Mouse (Mus musculus) liver, embryonic 15.5 days (tissue): ENCODE measurements around the gene Tbx4. TPM values are rescaled to one million over a fixed set of nuclear protein-coding genes. Genes with fewer than 3 reads are reported as not detected.

Experiments used
- ATAC-seq: fragments of 200-750 bp; cut with Nextera tagmentation; 2 replicates; pipeline ENCODE4 v1.8.0; 2017; ENCODE audit warnings: moderate number of reproducible peaks, mild to moderate bottlenecking, moderate library complexity; ENCODE audit not compliant: insufficient read depth
- H3K27ac ChIP-seq: fragments of 300-500 bp; sonication (generic); replicated peaks from 2 replicates; pipeline ENCODE4 v1.5.1; 2015; ENCODE audit warnings: mild to moderate bottlenecking, inconsistent platforms
- H3K27me3 ChIP-seq: fragments of 300-500 bp; sonication (generic); 2 replicates; pipeline ENCODE4 v1.6.1; 2015; ENCODE audit warnings: mild to moderate bottlenecking, inconsistent platforms
- H3K36me3 ChIP-seq: fragments of 300-500 bp; sonication (generic); replicated peaks from 2 replicates; pipeline ENCODE4 v1.6.1; 2015; ENCODE audit warnings: moderate library complexity, mild to moderate bottlenecking, inconsistent platforms
- H3K4me1 ChIP-seq: fragments of 300-500 bp; sonication (generic); replicated peaks from 2 replicates; pipeline ENCODE4 v1.6.1; 2015; ENCODE audit warnings: inconsistent platforms
- H3K4me2 ChIP-seq: fragments of 300-500 bp; sonication (generic); 2 replicates; pipeline ENCODE4 v1.6.1; 2015; ENCODE audit warnings: moderate library complexity, mild to moderate bottlenecking, inconsistent platforms
- H3K4me3 ChIP-seq: fragments of 300-500 bp; sonication (generic); replicated peaks from 2 replicates; pipeline ENCODE4 v1.5.1; 2015; ENCODE audit warnings: mild to moderate bottlenecking, inconsistent platforms
- H3K9ac ChIP-seq: fragments of 300-500 bp; sonication (generic); 2 replicates; pipeline ENCODE4 v1.6.1; 2015; ENCODE audit warnings: moderate library complexity, mild to moderate bottlenecking, inconsistent platforms
- H3K9me3 ChIP-seq: fragments of 300-500 bp; sonication (generic); replicated peaks from 2 replicates; pipeline ENCODE4 v1.6.1; 2016; ENCODE audit warnings: inconsistent platforms
- WGBS: fragments of 180-500 bp; shearing (Covaris S2); methylation state at CpG from one replicate; pipeline ENCODE4 v1.1.7; 2015; ENCODE audit warnings: mixed read lengths; ENCODE audit not compliant: insufficient replicate concordance; 5-methylcytosine and 5-hydroxymethylcytosine counted together
- polyA plus RNA-seq: library from polyadenylated mRNA; unstranded; fragments of >200 nt; fragmentation: Nextera tagmentation; extraction: Ambion mirVana; gene quantifications from 2 replicates; pipeline ENCODE4 v1.2.1, GENCODE M21; 2015

Gene Tbx4
- polyA plus RNA-seq, 1 experiment from 2014 or later, result not detected

DNA sequence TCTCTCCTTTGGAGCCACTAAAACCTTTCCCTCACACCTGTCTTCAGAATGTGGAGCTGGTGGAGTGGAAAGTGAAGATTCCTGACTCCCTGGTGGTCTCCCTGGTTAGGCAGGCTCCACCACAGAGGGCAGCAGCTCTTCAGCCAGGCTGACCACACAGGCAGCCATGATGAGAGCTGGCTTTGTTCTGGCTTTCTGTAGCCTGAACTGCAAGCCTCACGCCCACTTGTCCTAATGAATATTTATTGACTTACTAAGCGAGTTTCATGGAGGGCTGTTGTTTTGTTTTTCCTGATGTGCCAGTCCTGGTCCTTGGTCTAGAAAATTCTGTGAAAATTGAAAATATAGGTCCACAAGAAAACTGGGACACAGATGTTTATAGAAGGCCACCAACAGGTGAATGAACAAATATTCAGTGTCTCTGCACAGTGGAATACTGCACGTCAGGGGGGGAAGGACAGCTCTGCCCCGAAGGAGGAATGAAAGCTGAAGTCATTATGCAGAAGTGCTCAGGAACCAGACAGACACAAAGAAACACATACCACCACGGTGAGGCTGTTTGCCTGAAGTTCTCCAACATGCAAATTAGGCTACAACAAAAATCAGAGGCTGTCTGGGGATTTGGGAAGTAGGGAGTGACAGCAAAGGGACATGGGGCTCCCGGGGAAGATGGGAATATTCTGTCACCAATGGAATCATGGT is 28.1 kb upstream of the Tbx4 start:
- 37% methylated on average over 6 of the region's 6 CpGs for WGBS

DNA sequence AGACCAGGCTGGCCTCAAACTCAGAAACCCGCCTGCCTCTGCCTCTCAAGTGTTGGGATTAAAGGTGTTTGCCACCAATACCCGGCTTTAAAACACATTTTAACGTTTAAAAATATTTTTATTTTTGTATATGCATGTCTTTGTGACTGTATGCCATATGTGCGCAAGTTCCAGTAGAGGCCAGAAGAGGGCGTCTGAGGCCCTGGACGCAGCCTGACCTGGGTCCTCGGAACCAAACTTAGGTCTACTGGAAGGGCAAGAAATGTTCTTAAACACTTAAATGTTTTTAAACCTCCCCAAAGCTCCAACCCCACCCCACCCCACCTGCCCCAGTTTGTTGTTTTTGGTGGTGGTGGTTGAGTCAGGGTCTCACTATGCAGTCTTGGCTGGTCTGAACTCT is 21.9 kb upstream of the Tbx4 start:
- Histone ChIP-seq H3K4me1 (no peaks in the 10 kb centered on the region), H3K4me2 (no peak overlapping the region), H3K27me3 (peaks cover 4% of the 10 kb centered on the region; the same call in 1 of the 2 replicates), H3K9me3 (no peaks in the 10 kb centered on the region), H3K36me3 (no peaks in the 10 kb centered on the region), H3K9ac (no peak overlapping the region), H3K4me3 (no peak overlapping the region), H3K27ac (no peak overlapping the region)
- ATAC-seq, result no peak
- 27% methylated on average over 7 of the region's 7 CpGs for WGBS

More for the DNA sequence above, 28.1 kb upstream of the Tbx4 start:
- H3K9me3 ChIP-seq, result no peaks in the 10 kb centered on the region
- no peak for ATAC-seq
- H3K4me3 ChIP-seq, result no peak overlapping the region
- no peaks in the 10 kb centered on the region for H3K4me1 ChIP-seq
- no peak overlapping the region for H3K27ac ChIP-seq
- no peaks in the 10 kb centered on the region for H3K36me3 ChIP-seq
- H3K27me3 ChIP-seq, result peaks cover 2% of the 10 kb centered on the region; the same call in 1 of the 2 replicates
- no peak overlapping the region for H3K4me2 ChIP-seq
- no peak overlapping the region for H3K9ac ChIP-seq

DNA sequence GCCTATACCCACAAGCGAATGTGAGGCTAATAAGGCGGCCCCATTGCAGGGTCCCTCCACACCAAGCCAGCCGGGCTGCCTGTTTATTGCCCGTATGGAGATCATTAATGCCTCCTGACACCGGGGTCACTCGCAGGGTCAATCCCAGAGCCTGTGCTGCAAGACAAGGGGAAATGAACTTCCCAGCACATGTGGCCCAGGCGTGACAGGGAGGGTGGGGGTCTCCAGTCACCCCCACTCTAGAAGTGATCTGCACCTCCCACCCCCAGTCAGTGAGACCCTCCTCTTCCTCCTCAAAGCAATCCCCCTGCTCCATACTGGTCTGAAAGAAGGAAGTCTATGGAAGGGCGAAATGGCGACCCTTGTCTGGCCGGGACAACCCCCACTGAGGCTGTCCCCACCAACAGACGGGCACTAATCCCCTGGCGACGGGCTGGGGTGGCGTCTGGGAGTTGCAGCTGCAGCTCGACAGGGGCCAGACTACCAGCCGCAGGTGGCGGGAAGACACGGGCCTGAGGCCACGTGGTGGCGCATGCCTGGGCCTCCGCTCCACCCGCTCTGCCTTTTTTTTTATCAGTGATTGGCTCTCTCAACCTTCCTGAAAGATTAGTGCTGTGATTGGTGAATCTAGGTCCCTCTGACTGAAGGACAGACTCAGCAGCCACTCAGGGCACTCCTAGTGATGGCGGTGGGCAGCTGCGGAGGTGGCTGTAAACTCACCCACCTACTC is 10.0 kb upstream of the Tbx4 start:
- no peak for ATAC-seq
- Histone ChIP-seq H3K4me3 (no peak overlapping the region), H3K9ac (no peak overlapping the region), H3K27me3 (peaks cover 69% of the 10 kb centered on the region), H3K4me2 (no peak overlapping the region), H3K27ac (no peak overlapping the region), H3K36me3 (no peaks in the 10 kb centered on the region), H3K4me1 (no peaks in the 10 kb centered on the region), H3K9me3 (no peaks in the 10 kb centered on the region)
- WGBS, result 63% methylated on average over 24 of the region's 24 CpGs

DNA sequence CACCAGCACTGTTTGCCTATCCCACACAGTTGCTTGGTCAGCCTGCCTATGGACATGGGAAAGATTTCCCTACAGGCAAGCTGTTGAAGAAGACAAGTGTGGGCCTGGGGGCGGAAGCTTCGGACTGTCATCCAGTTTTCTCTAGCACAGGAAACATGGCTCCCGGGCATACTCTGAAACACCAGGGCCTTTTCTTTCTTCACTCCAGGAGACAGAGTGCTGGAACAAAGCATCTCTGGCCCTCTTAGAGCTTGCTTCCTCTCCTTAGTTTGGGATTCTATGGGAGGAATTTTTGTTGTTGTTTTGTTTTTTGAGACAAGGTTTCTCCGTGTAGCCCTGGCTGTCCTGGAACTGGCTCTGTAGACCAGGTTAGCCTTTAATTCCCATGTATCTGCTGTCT is 1.7 kb upstream of the Tbx4 start:
- no peaks in the 10 kb centered on the region for H3K36me3 ChIP-seq
- H3K27me3 ChIP-seq, result peaks cover 99% of the 10 kb centered on the region
- H3K4me3 ChIP-seq, result no peak overlapping the region
- no peak overlapping the region for H3K27ac ChIP-seq
- no peak overlapping the region for H3K4me2 ChIP-seq
- no peaks in the 10 kb centered on the region for H3K9me3 ChIP-seq
- no peak for ATAC-seq
- no peak overlapping the region for H3K9ac ChIP-seq
- 52% methylated on average over 4 of the region's 4 CpGs for WGBS
- peaks cover 6% of the 10 kb centered on the region; the same call in 1 of the 2 replicates for H3K4me1 ChIP-seq

DNA sequence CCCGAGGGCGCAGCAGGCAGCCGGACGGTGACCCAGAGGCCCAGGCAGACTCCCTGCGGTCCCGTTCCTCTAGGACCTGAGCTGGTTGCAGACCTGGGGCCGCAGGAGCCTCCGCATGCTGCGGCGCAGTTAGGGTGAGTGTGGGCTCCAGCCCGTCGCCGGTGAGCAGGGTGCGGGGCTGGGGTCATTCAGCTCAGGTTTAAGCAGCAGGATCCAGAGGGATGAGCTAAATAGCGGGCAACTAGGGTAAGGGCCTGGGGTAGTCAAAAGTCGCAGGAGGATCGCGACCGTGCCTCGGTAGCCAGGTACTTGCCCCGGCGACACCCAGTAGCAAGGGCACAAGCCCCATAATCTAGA is 185 bp downstream of the Tbx4 start:
- no peaks in the 10 kb centered on the region for H3K9me3 ChIP-seq
- no peak overlapping the region for H3K4me2 ChIP-seq
- ATAC-seq, result no peak
- no peaks in the 10 kb centered on the region for H3K36me3 ChIP-seq
- 6% methylated on average over 22 of the region's 22 CpGs for WGBS
- H3K4me1 ChIP-seq, result peaks cover 6% of the 10 kb centered on the region
- no peak overlapping the region for H3K4me3 ChIP-seq
- peaks cover 100% of the 10 kb centered on the region for H3K27me3 ChIP-seq
- no peak overlapping the region for H3K9ac ChIP-seq
- no peak overlapping the region for H3K27ac ChIP-seq

DNA sequence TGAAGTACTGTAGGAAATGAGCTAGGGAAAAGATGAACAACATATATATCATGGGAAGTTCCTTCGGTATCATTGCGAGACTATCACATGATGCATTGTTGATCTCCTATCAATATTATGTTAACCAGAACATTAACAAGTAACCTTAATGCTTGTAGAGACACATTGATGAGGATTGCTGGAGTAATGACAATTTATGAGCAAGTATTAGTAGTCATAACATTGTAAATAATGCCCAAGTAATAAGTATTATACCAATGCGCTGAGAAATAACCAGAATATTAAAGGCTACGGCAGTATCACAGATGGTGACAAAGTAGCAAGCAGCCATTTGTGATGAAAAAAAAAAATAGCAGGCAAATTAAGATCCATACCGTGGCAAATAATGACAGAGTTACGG is 1.1 kb downstream of the Tbx4 start:
- H3K4me2 ChIP-seq, result no peak overlapping the region
- WGBS, result 25% methylated on average over 6 of the region's 6 CpGs
- no peak overlapping the region for H3K27ac ChIP-seq
- no peak overlapping the region for H3K9ac ChIP-seq
- H3K4me3 ChIP-seq, result no peak overlapping the region
- H3K9me3 ChIP-seq, result no peaks in the 10 kb centered on the region
- no peaks in the 10 kb centered on the region for H3K36me3 ChIP-seq
- no peak for ATAC-seq
- peaks cover 6% of the 10 kb centered on the region for H3K4me1 ChIP-seq
- peaks cover 100% of the 10 kb centered on the region for H3K27me3 ChIP-seq

DNA sequence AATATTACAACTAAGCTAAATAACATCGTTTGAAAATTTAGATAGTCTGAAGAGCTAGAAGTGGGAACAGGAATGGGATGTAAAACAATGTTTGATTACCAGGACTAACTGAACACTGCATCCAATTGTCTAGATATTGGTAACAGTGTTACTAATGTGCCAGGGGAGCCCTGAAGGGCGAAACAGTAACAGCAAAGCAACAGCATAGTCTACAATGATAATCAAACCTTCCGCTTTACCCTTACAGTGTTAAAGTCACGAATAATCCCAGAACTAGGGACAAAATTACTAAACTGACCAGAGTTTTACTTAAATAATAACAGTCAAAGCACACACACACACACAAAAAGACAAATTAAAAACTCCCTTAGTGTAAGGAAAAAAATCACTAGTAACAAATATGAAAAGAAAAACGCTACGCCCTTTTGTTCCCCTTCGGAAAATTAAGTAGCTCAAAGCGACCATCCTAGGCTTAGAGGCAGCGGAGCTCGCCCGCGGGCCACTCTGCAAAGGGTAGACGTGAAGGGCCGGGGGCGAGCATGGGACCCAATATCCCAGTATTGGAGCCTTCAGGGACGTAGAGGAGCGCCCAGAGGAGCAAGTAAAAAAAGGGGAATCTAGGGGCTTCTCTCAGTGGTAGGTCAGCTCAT is 1.7 kb downstream of the Tbx4 start:
- Histone ChIP-seq H3K27me3 (peaks cover 100% of the 10 kb centered on the region), H3K9me3 (no peaks in the 10 kb centered on the region), H3K4me3 (no peak overlapping the region), H3K36me3 (no peaks in the 10 kb centered on the region), H3K4me1 (peaks cover 6% of the 10 kb centered on the region), H3K27ac (no peak overlapping the region), H3K9ac (no peak overlapping the region), H3K4me2 (no peak overlapping the region)
- ATAC-seq, result no peak
- WGBS, result 4% methylated on average over 17 of the region's 17 CpGs

DNA sequence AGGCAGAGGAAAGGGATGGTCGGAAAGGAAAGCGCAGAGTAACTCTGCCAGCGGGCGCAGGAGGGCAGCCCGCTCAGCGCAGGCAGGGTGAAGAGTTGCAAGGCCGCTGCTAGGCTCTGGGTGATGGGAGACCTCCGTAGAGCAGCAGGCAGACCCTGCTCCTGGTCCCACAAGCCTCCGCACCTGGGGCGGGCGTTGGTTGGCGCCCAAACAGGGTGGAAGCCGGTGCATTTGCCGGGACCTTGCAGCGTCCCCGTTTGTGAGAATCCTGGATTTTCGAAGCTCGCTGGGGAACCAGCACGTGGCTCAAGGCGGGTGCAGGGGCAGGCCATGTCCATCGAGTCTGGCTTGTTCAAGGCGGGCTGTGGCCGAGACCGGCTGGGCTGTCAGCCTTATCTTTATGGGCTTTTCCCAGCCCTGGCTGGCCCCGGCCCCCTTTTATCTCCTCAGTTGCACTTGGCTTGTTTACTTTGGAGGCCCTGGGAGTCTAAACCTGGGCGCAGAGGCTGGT is 2.3 kb downstream of the Tbx4 start:
- peaks cover 100% of the 10 kb centered on the region for H3K27me3 ChIP-seq
- H3K4me3 ChIP-seq, result no peak overlapping the region
- no peak overlapping the region for H3K27ac ChIP-seq
- ATAC-seq, result no peak
- peaks cover 6% of the 10 kb centered on the region for H3K4me1 ChIP-seq
- no peaks in the 10 kb centered on the region for H3K9me3 ChIP-seq
- H3K36me3 ChIP-seq, result no peaks in the 10 kb centered on the region
- H3K4me2 ChIP-seq, result no peak overlapping the region
- WGBS, result 3% methylated on average over 26 of the region's 26 CpGs
- no peak overlapping the region for H3K9ac ChIP-seq

DNA sequence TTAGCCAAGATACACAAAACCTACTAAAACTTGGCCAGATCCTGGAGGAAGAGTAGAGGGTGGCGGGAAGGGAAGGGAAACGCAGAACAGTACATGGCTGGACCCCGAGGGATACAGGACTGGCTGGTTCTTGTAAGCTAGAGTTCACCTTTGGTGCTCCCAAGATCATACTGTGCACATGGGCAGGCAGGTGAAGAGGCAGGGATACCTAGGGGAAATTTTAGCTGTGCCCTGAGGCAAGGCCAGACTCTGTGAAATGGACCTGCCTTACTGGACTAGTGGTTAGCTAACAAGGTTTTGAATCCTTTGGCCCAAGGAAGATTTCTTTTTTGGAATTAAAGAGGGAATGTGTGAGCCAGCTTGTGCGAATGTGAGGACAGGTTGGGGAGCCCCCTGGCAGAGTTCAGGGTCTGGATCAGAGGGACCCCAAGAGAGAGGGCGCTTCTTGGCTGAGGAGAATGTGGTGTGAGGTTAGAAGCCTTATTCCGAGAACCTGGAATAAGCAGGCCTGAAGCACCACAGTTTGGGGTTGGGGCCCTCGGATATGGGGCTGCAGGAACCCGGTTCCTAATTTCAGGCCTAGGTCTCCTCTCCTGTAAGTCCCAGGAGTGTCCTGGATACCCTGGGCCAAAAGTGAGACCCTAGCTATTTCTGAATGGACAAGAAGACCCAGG is 3.0 kb downstream of the Tbx4 start:
- Histone ChIP-seq H3K9ac (no peak overlapping the region), H3K27ac (no peak overlapping the region), H3K4me3 (no peak overlapping the region), H3K36me3 (no peaks in the 10 kb centered on the region), H3K4me1 (peaks cover 6% of the 10 kb centered on the region), H3K4me2 (no peak overlapping the region), H3K9me3 (no peaks in the 10 kb centered on the region), H3K27me3 (peaks cover 100% of the 10 kb centered on the region)
- WGBS, result 25% methylated on average over 8 of the region's 8 CpGs
- no peak for ATAC-seq

DNA sequence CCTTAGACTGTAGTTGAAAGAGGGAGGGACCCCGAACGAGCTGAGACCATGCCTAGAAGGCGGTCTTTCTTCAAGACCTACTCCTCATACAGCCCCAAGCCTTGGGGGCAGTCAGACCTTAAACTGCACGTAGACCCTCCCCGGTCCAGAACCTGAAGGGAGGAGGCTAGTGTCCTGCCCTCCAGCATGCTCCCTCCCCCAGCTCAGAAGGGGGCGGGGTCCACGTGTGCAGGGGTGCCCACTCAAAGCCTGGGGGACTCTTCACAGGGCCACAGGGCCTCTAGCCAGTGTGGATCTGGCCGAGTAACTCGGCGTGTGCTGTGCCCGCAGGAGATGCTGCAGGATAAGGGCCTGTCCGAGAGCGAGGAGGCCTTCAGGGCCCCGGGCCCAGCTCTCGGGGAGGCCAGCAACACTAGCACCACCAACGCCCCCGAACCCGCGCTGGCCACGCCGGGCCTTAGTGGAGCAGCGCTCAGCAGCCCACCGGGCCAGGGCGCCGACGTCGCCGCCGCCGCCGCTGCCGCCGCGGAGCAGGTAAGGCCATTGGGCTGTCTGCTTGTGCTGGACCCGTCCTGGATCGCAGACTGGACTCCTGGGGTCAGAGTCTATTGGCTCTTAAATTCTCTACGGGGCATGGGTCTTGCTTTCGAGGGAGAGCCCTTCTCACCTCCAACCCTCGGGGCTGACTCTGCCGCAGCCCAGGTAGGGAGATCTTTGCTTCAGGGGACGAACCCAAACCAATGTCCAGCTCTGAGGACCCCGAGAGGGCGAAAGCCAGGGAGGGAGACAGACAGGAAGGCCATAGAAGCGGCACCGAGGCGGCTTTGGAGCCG is 3.7 kb downstream of the Tbx4 start:
- WGBS, result 5% methylated on average over 47 of the region's 47 CpGs
- Histone ChIP-seq H3K4me3 (no peak overlapping the region), H3K4me2 (no peak overlapping the region), H3K36me3 (no peaks in the 10 kb centered on the region), H3K9me3 (no peaks in the 10 kb centered on the region), H3K4me1 (peaks cover 6% of the 10 kb centered on the region), H3K27me3 (peaks cover 100% of the 10 kb centered on the region), H3K27ac (no peak overlapping the region), H3K9ac (no peak overlapping the region)
- no peak for ATAC-seq
